Mouse (Mus musculus) frontal cortex, postnatal 10 days (tissue): ENCODE data around the gene Cd70.

Experiments
- DNase-seq, 2 experiments: peaks; one replicate each; pipeline ENCODE4 v3.0.0; 2022; ENCODE audit warnings: low spot score in 2 of 2, mixed read lengths in 1 of 2

The Cd70 gene

GRCm38 (mm10) chr17:57098321-57098720 is 51.3 kb downstream of the Cd70 start:
- no peak for DNase-seq

GRCm38 (mm10) chr17:57096623-57096920 is 53.0 kb downstream of the Cd70 start:
- peak; percentile 58 to 82 for DNase-seq
